Mouse (Mus musculus) v-Abl transformed pro-B cells (cell line): Measurements from ENCODE around the gene Wbp1l.
"Not testable (repeated sequence)": the region's sequence is repeated elsewhere in the genome, so short reads cannot be mapped to it uniquely, and the experiment has no call there.

Experiments
- in situ Hi-C, 2 experiments: fragments of 400-800 bp; cut with MboI; formaldehyde crosslinking; loops; one replicate each; pipeline ENCODE4 v1.15.1; 2025; ENCODE audit not compliant: unreplicated experiment in 2 of 2

Gene Wbp1l

GRCm38 (mm10) chr19:46598720-46599252 is at the start of gene Wbp1l:
TSS of gene Wbp1l (plus strand) at chr19:46599084.
- in situ Hi-C loops, result no loop called here

DNA sequence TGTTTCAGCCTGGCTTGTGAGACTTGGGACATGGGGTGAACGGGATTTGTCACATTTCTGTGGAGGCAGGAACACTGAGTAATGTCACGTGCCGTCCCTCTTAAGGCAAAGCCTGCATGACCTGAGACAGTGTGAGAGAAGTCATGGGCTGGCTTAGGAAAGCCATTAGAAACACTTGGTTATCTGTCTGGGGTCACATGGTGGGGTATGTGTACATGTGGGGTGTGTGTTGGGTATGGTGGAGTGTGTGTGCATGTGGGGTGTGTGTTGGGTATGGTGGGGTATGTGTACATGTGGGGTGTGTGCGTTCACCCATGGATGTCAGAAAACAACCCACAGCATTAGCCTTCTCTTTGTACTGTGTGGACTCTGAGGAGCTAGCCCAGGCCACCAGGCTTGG is 48.5 kb upstream of the Wbp1l start:
- in situ Hi-C loops, result no loop called here

DNA sequence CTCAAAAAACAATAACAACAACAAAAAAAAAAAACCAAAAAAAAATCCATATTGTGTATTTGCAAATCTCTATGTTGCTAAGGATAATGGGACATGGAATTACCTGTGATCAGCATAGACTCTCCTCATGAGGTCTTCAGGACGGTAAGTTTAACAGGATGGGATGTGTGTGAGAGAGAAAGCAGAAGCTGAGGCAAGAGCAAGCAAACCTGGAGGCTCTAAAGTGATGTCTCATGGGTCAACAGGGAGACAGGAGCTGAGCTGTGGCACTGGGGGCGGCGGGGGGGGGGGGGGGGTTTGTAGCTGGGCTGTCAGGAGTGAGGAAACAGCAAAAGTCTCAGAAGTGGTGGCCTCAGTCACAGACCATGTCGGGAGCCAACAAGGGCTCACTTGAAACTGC is 46.4 kb upstream of the Wbp1l start:
- in situ Hi-C loops, result no loop called here

DNA sequence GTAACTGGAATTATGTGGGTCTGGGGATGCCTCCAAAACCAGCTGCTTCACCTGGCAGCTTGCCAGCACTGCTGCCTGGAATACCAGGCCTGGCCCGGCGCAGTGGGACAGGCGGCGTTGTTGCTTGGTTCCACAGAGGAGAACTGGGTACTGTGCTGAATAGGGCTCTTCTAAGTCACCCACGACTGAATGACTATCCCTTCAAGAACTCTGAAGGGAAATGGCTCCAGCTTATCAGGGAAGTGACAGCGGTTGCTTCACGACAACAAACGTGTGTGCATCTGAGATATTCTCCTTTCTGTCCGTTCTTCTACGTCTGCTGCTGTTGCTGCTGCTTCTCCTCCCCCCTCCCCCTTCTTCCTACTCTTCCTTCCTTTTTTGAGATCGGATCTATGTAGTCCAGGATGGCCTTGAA is 45.3 kb upstream of the Wbp1l start:
- in situ Hi-C loops, result no loop called here

DNA sequence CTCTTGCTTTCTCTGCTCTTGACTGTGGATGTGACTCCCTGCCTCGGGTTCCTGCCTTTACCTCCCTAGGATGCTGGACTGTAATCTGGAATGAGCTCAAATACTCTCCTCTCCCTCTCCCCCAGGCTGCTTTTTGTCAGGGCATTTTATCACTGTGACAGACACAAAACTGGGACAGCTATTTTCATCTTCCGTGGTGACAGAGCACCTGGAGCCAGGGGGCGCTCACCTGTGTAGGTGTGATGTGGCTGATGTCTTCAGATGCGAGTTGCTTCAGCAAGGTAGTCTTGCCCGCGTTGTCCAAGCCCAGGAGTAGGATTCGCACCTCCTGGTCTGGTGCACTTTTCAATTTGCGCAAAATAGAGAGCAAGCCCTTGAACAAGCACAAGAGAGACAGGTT is 40.9 kb upstream of the Wbp1l start:
- in situ Hi-C loops, result no loop called here

DNA sequence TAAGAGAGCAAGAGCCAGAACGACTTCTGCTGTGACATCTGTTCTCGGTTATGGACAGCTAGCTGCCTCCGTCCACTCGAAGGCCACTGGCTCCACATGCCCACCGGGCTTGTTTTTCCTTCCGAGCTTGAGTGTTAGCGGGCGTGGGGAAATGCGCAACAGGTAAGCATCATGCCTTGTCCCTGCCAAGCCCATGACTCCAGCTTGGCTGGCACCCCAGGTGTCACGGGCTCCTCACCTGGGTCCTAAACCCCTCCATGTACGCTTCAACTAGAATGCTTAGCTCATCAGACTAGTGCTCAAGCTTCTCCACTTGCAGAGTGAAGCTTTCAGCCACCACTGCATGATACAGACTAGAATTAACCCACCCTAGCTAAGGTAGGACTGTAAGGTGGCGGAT is 40.3 kb upstream of the Wbp1l start:
- in situ Hi-C loops, result no loop called here

DNA sequence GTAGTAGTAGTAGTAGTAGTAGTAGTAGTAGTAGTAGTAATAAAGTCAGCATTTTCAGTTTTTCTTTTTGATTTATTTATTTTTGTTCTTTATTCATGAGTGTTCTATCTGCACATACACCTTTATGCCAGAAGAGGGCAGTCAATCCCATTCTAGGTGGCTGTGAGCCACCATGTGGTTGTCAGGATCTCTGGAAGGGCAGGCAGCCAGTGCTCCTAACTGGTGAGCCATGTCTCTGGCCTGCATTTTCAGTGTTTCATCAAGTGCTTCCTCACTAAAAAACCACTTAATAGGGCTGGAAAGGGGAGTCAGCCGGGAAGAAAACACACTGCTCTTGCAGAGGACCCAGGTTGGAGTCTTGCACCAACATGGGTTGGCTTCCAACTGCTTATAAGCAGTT is 36.8 kb upstream of the Wbp1l start:
- in situ Hi-C loops, result no loop called here

GRCm38 (mm10) chr19:46562581-46563515 is 36.0 kb upstream of the Wbp1l start:
- in situ Hi-C loops, result no loop called here

DNA sequence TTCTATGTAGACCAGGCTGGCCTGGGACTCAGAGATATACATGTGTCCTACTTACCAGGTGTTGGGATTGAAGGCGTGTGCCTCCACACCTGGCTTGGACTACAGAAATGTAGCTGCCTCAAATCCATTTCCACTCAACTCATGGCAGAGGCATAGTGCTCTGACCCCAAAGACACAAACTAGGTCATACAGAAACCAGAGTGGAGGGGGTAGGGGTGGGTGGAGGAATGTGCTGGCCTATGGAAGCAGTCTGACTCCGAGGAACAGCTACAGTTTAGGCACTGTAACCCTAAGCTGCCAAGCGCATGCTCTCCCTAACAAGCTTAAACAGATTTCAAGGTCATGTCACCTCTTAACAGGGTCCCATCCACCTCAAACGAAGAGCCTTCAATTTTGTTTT is 35.3 kb upstream of the Wbp1l start:
- in situ Hi-C loops, result no loop called here

GRCm38 (mm10) chr19:46564043-46564462 is 34.8 kb upstream of the Wbp1l start:
- in situ Hi-C loops, result no loop called here

DNA sequence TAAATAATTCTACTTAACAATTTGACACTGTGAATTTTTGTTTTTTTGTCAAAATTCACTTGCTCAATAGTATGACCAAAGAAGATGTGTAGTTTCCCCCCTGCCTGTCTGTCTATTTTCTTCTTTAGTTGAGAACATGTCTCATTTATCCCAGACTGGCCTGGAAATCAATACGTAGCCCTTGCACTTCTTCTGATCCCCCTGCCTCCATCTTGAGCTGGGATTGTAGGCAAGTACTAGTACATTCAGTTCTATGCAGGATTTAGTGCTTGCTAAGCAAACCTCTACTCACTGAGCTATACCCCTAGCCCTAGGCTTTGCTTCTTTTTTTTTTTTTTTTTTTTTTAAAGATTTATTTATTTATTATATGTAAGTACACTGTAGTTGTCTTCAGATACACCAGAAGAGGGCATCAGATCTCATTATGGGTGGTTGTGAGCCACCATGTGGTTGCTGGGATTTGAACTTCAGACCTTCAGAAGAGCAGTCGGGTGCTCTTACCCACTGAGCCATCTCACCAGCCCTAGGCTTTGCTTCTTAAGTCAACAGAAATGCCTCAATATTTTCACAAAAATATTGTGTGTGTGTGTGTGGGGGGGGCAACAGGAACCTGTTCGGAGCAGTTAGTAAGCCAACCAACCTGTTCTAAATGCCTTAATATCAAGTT is 27.5 kb upstream of the Wbp1l start:
- in situ Hi-C loops, result not testable (repeated sequence)

GRCm38 (mm10) chr19:46571878-46572244 is 27.0 kb upstream of the Wbp1l start:
- in situ Hi-C loops, result no loop called here

DNA sequence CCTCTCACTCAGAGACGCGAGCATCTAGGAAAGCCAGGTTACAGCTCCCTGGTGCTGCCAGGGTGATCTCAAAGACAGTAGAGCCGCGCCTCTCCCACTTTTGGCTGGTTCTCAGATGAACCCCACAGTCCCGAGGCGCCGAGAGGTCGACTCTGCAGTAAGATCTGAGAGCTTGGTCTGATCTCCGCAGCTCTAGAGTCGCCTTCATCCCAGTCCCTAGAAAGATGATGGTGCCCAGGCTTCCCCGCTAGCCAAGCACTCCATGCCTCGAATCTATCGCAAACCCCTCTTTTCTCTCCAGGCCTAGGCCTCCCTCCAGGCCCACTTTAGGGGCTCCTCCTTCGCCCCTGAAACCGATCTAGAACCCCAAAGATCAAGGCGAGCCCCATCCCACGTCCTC is 26.3 kb upstream of the Wbp1l start:
- in situ Hi-C loops, result no loop called here

DNA sequence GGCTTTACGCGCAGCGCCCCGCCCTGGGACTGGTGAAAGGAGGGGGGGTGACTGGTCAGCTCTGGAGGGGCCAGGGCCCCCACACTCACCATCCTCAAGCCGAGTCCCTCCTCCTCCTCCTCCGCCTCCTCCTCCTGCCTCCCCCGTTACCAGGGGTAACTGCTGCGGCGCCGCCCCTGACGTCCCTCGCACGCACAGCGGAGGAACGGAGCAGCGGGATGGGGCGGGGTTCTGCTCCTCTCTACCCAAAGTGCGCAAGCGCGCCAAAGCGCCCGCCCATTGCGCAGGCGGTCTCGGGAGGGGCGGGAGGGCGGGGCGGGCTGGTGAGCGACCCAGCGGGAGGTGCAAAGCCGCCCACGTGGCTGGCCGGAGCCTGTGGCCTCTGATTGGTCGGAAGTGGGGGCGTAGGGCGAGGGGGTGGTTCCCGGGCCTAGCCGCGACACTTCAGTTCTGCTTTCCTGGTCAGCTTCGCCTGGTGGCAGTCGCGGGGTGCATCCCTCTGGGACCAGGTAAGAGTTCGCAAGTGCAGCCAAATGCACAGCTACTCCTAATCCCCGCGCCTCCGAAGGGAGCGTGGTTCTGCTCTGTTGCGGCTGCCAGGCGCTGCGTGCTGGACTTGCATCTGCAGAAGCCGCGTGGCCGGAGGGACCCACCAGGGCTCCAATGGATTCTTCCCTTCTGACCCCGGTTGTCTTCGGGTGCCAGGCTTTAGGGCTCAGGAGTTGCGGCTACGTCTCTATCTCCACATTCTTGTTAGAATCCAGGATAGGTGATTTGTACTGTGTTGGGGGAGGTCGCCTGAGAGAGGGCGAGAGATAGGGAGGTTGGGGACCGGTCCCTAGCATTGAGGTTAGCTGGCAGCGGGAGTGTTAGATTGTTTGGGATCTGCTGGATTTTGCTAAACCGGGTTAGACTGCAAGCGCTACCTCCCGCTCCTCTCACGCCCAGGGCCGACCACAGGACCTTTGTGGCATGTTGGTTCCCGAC is 25.6 kb upstream of the Wbp1l start, which contains the start of the genes Arl3 and Sfxn2:
TSS of gene Arl3 (minus strand) at position 248 of the 987 bp plus-strand sequence.
TSS of gene Sfxn2 (plus strand) at position 415 of the 987 bp plus-strand sequence.
- in situ Hi-C loops, result no loop called here

GRCm38 (mm10) chr19:46573990-46574389 is 24.9 kb upstream of the Wbp1l start:
- in situ Hi-C loops, result no loop called here

GRCm38 (mm10) chr19:46575196-46575595 is 23.7 kb upstream of the Wbp1l start:
- in situ Hi-C loops, result no loop called here

DNA sequence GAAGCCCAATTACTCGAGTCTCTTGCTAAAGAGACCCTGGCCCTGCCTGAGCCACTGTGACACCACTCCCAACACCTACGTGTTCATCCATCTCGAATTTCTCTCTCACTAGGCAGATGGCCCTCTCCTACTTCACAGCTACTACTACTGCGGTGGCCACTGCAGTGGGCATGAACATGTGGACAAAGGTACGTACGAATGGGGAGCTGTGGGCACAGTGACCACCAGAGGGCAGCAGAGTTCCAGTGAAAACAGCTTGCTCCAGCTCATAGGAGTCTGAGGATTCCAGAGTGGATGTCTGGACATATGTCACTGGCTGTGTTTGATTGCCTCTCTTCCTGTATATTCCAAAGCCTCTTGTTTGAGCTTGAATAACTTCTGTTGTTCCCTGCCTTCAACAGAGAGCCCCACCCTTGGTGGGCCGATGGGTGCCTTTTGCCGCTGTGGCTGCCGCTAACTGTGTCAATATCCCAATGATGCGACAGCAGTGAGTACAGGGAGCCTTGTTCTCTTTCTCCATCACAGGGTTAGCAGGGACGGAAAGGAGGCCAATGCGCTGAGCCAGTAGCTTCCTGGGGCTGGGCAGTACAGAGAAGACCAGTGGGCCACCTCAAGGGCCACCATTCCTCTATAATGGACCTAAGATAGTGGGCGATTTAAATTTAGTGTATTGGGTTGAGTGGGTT is 10.9 kb upstream of the Wbp1l start:
- in situ Hi-C loops, result loop anchor here (5.0 to 10.0 kb wide), 3 partner anchors 149 to 287 kb away; no protein-coding TSS in a partner anchor

DNA sequence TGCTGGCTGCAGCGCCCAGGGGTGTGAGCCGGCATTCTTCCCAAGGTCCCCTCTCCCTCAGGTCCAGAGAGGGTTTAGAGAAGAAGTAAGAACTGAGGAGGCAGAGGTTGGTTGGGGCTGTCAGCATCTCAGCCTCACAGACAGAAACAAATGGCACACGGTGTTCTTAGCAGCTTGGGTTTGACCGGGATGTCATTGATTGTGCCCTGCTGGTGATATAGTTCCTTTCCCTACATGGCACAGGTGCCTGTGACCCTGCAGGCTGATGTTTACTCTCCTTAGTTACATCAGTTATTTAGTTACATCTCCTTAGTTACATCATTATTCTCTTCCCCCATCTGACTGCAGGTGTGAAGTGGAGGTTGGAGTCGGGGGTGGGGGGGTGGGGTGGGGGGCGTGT is 7.3 kb upstream of the Wbp1l start:
- in situ Hi-C loops, result no loop called here

DNA sequence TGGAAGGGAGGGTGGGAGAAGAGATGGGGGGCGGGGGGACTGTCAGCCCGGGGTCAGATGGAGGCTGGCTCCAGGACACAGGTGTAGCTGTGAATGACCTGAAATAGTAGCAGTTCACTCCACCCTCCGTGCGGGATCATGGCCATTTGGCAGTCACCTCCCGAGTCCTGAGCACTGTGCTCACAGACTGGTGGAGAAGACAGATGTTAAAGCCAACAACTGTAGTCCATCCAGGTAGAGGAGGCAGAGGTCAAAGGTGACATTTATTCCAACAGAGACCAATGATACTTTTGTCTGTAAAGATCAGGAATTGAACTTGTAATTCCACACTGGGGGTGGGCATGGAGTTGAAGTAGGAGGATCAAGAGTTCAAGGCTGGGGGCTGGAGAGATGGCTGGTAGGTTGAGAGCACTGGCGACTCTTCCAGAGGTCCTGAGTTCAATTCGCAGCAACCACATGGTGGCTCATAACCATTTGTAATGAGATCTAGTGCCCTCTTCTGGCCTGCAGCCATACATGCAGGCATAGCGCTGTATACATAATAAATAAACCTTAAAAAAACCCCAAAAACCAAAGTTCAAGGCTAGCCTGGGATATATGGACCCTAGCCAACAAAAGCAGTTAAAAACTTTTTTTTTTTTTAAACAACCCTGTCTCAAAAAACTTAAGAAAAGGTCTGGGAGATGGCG is 6.0 kb upstream of the Wbp1l start:
- in situ Hi-C loops, result no loop called here
